Mouse (Mus musculus): ENCODE measurements around the gene Apip. TPM values are rescaled to one million over a fixed set of nuclear protein-coding genes. Genes with fewer than 3 reads are reported as not detected.

Apip gene
- total and polyA plus RNA-seq, 3 experiments = 34.6 to 39.7 TPM; not detected in 1

DNA sequence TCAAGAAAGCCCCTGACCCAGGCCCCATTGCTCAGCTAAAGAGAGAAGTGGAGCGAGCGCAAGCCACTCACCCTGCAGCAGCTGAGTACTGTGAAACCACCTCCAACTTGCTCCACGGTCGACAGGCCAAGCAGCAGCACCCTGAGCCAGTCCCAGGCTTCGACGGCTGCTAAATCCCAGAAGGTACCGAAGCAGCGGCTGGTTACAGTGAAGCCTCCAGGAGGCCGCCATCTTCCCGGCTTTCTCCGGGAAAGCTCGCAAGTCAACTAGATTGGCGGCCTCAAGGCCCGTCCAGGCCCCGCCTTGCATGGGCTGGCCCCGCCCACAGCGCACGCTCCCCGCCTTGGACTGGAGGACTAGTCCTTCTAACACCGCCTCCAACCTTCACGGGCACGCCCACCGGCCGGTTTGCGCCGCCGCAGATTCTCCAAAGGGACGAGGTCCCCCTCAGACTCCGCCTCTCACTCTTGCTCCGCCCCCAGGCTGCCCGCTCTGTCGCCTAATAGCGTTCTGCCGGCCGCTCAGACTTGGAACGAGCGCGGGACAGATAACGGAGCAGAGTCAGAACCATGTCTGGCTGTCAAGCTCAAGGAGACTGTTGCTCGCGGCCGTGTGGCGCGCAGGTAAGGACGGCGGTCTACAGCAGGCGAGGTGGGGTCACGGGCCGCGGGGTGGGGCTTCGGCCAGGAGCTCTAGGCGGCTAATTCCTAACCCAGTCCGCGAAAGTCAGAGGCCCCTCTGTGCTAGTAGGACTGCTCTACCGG is at the start of gene Apip, which contains the start of gene Pdhx (continued):
- TF ChIP-seq ELF1 (IDR thresholded peaks at IDR 0.05; ENCODE audit: low read depth, low read length) = no peak
- TF ChIP-seq E2F4 (IDR thresholded peaks at IDR 0.05; ENCODE audit: borderline replicate concordance, low read depth, low read length) = no peak
- TF ChIP-seq MYC (IDR thresholded peaks at IDR 0.05; ENCODE audit: low read depth, low read length) = no peak
- TF ChIP-seq TAL1 (IDR thresholded peaks at IDR 0.05; ENCODE audit: low read length) = no peak

- no peak overlapping the region for H3K27ac ChIP-seq (ENCODE audit: control insufficient read depth, low read depth, low read length)
- H3K9me3 ChIP-seq (replicated peaks; ENCODE audit: insufficient read depth, low read length) = no peaks in the 10 kb centered on the region; the same call in 1 of the 2 replicates
- TF ChIP-seq NRF1 (IDR thresholded peaks at IDR 0.05; ENCODE audit: insufficient read depth, low read depth, low read length, poor library complexity, severe bottlenecking) (no peak), RAD21 (IDR thresholded peaks at IDR 0.05; ENCODE audit: low read depth, low read length) (no peak), NELFE (IDR thresholded peaks at IDR 0.05; ENCODE audit: low read depth, low read length) (no peak), MAX (IDR thresholded peaks at IDR 0.05; ENCODE audit: low read length) (no peak), TAL1 (IDR thresholded peaks at IDR 0.05; ENCODE audit: low read length) (no peak), ZNF384 (IDR thresholded peaks at IDR 0.05; ENCODE audit: low read depth, low read length) (no peak)
- no peak for DNase-seq (ENCODE audit: low read depth, low spot score)
- H3K79me2 ChIP-seq (ENCODE audit: control insufficient read depth, insufficient read depth, low read length, poor library complexity) = no peaks in the 10 kb centered on the region
- no peaks in the 10 kb centered on the region for H3K4me1 ChIP-seq (ENCODE audit: control insufficient read depth in 1 of 2, insufficient read depth in 2 of 2, low read length in 2 of 2)
- no peaks in the 10 kb centered on the region for H3K27me3 ChIP-seq (ENCODE audit: control insufficient read depth in 1 of 2, insufficient read depth in 2 of 2, low read length in 2 of 2)
- no peak overlapping the region for H3K9ac ChIP-seq (ENCODE audit: control insufficient read depth, low read depth, low read length, poor library complexity, severe bottlenecking)
- H3K36me3 ChIP-seq (ENCODE audit: control insufficient read depth in 1 of 2, insufficient read depth in 2 of 2, low read length in 2 of 2) = peaks cover 0 to 2% of the 10 kb centered on the region in 2 experiments; a peak in 2 of 4 replicates
- no peak overlapping the region for H3K4me3 ChIP-seq (ENCODE audit: control insufficient read depth in 1 of 2, insufficient read depth in 1 of 2, low read depth in 2 of 2, low read length in 2 of 2)
Observed at GRCm38 (mm10) chr2:103037831-103038230, 35.6 kb upstream of the Apip start.

DNA sequence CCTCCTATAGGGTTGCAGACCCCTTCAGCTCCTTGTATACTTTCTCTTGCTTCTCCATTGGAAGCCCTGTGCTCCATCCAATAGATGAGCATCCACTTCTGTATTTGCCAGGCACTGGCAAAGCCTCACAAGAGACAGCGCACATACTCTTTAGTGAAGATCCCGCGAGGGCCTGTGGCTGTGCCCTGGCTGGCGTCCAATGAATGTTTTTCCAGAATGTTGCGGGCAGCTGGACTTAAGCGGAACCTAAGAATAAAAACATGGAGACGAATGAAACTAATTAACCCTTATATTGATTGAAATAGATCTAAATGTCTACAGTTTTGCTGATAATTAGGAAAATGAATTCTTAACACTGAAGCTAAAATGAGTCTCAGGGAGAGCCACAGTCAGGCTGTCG is 32.6 kb upstream of the Apip start:
- H3K4me3 ChIP-seq (ENCODE audit: control insufficient read depth in 1 of 2, insufficient read depth in 1 of 2, low read depth in 2 of 2, low read length in 2 of 2) = no peak overlapping the region
- H3K9ac ChIP-seq (ENCODE audit: control insufficient read depth, low read depth, low read length, poor library complexity, severe bottlenecking) = no peak overlapping the region
- no peak overlapping the region for H3K27ac ChIP-seq (ENCODE audit: control insufficient read depth, low read depth, low read length)
- peaks cover 0 to 2% of the 10 kb centered on the region in 2 experiments; a peak in 2 of 4 replicates for H3K36me3 ChIP-seq (ENCODE audit: control insufficient read depth in 1 of 2, insufficient read depth in 2 of 2, low read length in 2 of 2)
- no peak for DNase-seq (ENCODE audit: low read depth, low spot score)
- H3K4me1 ChIP-seq (ENCODE audit: control insufficient read depth in 1 of 2, insufficient read depth in 2 of 2, low read length in 2 of 2) = no peaks in the 10 kb centered on the region
- H3K27me3 ChIP-seq (ENCODE audit: control insufficient read depth in 1 of 2, insufficient read depth in 2 of 2, low read length in 2 of 2) = no peaks in the 10 kb centered on the region
- TF ChIP-seq MXI1 (IDR thresholded peaks at IDR 0.05; ENCODE audit: low read depth, low read length) (no peak), USF2 (IDR thresholded peaks at IDR 0.05; ENCODE audit: borderline replicate concordance in 1 of 2, insufficient read depth in 1 of 2, low read depth in 1 of 2, low read length in 2 of 2) (no peak), POLR2A (IDR thresholded peaks at IDR 0.05; ENCODE audit: control insufficient read depth in 1 of 2, insufficient read depth in 1 of 2, low read depth in 1 of 2, low read length in 2 of 2, poor library complexity in 1 of 2) (no peak), ZC3H11A (IDR thresholded peaks at IDR 0.05; ENCODE audit: low read depth, low read length) (no peak), NELFE (IDR thresholded peaks at IDR 0.05; ENCODE audit: low read depth, low read length) (no peak), USF1 (IDR thresholded peaks at IDR 0.05; ENCODE audit: low read depth, low read length) (no peak), MAFK (IDR thresholded peaks at IDR 0.05; ENCODE audit: borderline replicate concordance, low read depth, low read length) (no peak), ZKSCAN1 (IDR thresholded peaks at IDR 0.05; ENCODE audit: low read depth, low read length) (no peak), JUND (IDR thresholded peaks at IDR 0.05; ENCODE audit: low read depth, low read length) (no peak), TBP (IDR thresholded peaks at IDR 0.05; ENCODE audit: low read depth, low read length) (no peak), HCFC1 (IDR thresholded peaks at IDR 0.05; ENCODE audit: low read depth, low read length) (no peak), TAL1 (IDR thresholded peaks at IDR 0.05; ENCODE audit: low read length) (no peak), MAZ (IDR thresholded peaks at IDR 0.05; ENCODE audit: low read depth, low read length) (no peak), GABPA (IDR thresholded peaks at IDR 0.05; ENCODE audit: low read depth, low read length) (no peak), ETS1 (IDR thresholded peaks at IDR 0.05; ENCODE audit: low read depth, low read length) (no peak), RCOR1 (IDR thresholded peaks at IDR 0.05; ENCODE audit: low read depth, low read length) (no peak), CHD1 (IDR thresholded peaks at IDR 0.05; ENCODE audit: low read depth, low read length) (no peak), MYB (IDR thresholded peaks at IDR 0.05; ENCODE audit: low read depth, low read length) (no peak), GATA1 (IDR thresholded peaks at IDR 0.05; ENCODE audit: low read depth, low read length) (no peak), ELF1 (IDR thresholded peaks at IDR 0.05; ENCODE audit: low read depth, low read length) (no peak)
- no peaks in the 10 kb centered on the region; the same call in 1 of the 2 replicates for H3K9me3 ChIP-seq (replicated peaks; ENCODE audit: insufficient read depth, low read length)
- no peaks in the 10 kb centered on the region for H3K79me2 ChIP-seq (ENCODE audit: control insufficient read depth, insufficient read depth, low read length, poor library complexity)

Measured in MEL (cell line).